ENCODE assay signal across 17 mouse cellular contexts in genomic region chr4:53862101-53862500, GRCm38 (mm10).
"Had no signal": no experiment of that assay in that cellular context is flagged by ENCODE, and none has a peak within 500 bp of the region (broad histone marks: within the 10 kb centered on the region; RNA-seq: fewer than 3 reads in every experiment).

No protein-coding gene starts in this region.

- H3K4me1 ChIP-seq: megakaryocyte, embryonic 14.5 days; midbrain, embryonic 12.5 days; midbrain, embryonic 15.5 days; neural tube, embryonic 12.5 days had no signal

- H3K27ac ChIP-seq: liver, embryonic 14.5 days; midbrain, embryonic 12.5 days; midbrain, embryonic 15.5 days; neural tube, embryonic 12.5 days had no signal

- H3K36me3 ChIP-seq: midbrain, embryonic 15.5 days; neural tube, embryonic 12.5 days had no signal

- H3K27me3 ChIP-seq: megakaryocyte, embryonic 14.5 days; midbrain, embryonic 12.5 days; midbrain, embryonic 15.5 days; neural tube, embryonic 12.5 days had no signal

- H3K4me3 ChIP-seq: megakaryocyte, embryonic 14.5 days; midbrain, embryonic 12.5 days; midbrain, embryonic 15.5 days; neural tube, embryonic 12.5 days had no signal

- H3K4me2 ChIP-seq: lung, embryonic 14.5 days; midbrain, embryonic 12.5 days; midbrain, embryonic 15.5 days; neural tube, embryonic 12.5 days had no signal

- H3K9ac ChIP-seq: liver, embryonic 14.5 days; lung, embryonic 14.5 days; midbrain, embryonic 12.5 days; midbrain, embryonic 15.5 days; neural tube, embryonic 12.5 days had no signal

- DNase-seq: lung, adult 18-20 months; lung, embryonic 14.5 days; lung, postnatal 10 days; lung, postnatal 4 days; retina, postnatal 1 day; right cerebral cortex, adult 18-20 months; right cerebral cortex, postnatal 25 days; right cerebral cortex, postnatal 4 days; spleen, adult 18-20 months; thymus, adult 18-20 months; thymus, postnatal 14 days; thymus, postnatal 36 days had no signal

- ATAC-seq: midbrain, embryonic 15.5 days had no signal

- H3K9me3 ChIP-seq: megakaryocyte, embryonic 14.5 days; midbrain, embryonic 12.5 days; midbrain, embryonic 15.5 days; neural tube, embryonic 12.5 days had no signal
